Mouse (Mus musculus): ENCODE data around the gene Map3k1. TPM values are rescaled to one million over a fixed set of nuclear protein-coding genes. Genes with fewer than 3 reads are reported as not detected.

Map3k1 gene
- polyA plus RNA-seq, 2 experiments, result 5.9 to 13.3 TPM

GRCm38 (mm10) chr13:111741991-111742615 lies 66.7 kb downstream of the Map3k1 start:
- Histone ChIP-seq H3K27ac (no peak overlapping the region), H3K9ac (replicated peaks) (no peak overlapping the region), H3K27me3 (ENCODE audit: control insufficient read depth, insufficient read depth, low read length) (no peaks in the 10 kb centered on the region), H3K36me3 (replicated peaks; ENCODE audit: control insufficient read depth, insufficient read depth, low read depth) (no peaks in the 10 kb centered on the region; the same call in 1 of the 2 replicates), H3K4me3 (ENCODE audit: insufficient read depth in 1 of 2, low read depth in 2 of 2, low read length in 2 of 2) (no peak overlapping the region), H3K4me2 (ENCODE audit: low read depth) (no peak overlapping the region), H3K4me1 (replicated peaks; ENCODE audit: control insufficient read depth in 2 of 2, insufficient read depth in 2 of 2, low read length in 1 of 2) (peaks cover 19 to 23% of the 10 kb centered on the region in 2 experiments), H3K9me3 (ENCODE audit: control insufficient read depth, low read length) (no peaks in the 10 kb centered on the region)
- 55% methylated on average over 6 of the region's 6 CpGs for WGBS (ENCODE audit: insufficient replicate concordance)
- no peak for ATAC-seq (ENCODE audit: insufficient read depth)
- peak; percentile 57 to 71 (median 63) for DNase-seq (ENCODE audit: low read depth in 3 of 3, low spot score in 3 of 3)
- TF ChIP-seq EP300 (IDR thresholded peaks at IDR 0.05; ENCODE audit: low read depth) (no peak), CTCF (IDR thresholded peaks at IDR 0.05; ENCODE audit: low read depth) (peak; percentile 70)

DNA sequence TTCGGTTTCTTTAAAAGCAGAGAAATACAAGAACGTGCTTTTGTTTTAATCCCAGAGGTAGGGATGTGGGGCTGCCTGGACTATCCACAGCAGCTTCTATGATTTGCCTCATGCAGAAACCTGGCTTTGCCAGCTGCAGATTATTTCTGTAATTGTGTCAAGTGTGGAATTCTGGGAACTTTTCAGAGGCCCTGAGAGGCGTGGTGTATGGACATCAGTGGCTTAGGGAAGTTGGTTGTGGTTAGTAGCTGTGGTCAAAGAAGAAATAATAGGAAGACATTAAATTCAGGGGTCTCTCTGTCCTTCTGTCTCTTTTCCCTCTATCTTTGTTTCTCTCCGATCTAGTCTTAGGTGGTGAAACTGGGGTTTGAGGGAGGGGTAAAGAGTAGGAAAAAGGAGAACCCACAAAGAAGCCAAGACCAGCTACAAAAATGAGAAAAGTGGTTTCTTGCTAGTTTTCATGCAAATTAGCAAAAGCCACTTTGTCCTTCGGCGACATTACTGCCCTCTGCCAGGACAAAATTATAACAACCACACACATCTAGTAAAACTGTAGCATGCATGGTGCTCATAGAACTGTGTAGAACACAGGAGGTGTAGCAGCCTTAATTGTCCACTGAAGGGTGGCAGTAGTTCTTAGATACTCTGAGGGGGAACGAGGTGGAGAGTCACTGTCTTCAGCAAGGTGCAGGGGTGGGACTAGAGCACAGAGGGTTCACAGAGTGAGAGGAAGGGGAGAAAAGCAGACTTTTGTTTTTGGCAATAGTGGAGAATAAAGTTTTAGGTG lies 67.4 kb downstream of the Map3k1 start:
- Histone ChIP-seq H3K36me3 (replicated peaks; ENCODE audit: control insufficient read depth, insufficient read depth, low read depth) (no peaks in the 10 kb centered on the region), H3K4me1 (replicated peaks; ENCODE audit: control insufficient read depth in 2 of 2, insufficient read depth in 2 of 2, low read length in 1 of 2) (peaks cover 16 to 18% of the 10 kb centered on the region in 2 experiments), H3K9ac (replicated peaks) (no peak overlapping the region), H3K4me2 (ENCODE audit: low read depth) (no peak overlapping the region), H3K9me3 (ENCODE audit: control insufficient read depth, low read length) (no peaks in the 10 kb centered on the region), H3K27ac (no peak overlapping the region), H3K27me3 (ENCODE audit: control insufficient read depth, insufficient read depth, low read length) (no peaks in the 10 kb centered on the region), H3K4me3 (ENCODE audit: insufficient read depth in 1 of 2, low read depth in 2 of 2, low read length in 2 of 2) (no peak overlapping the region)
- ATAC-seq (ENCODE audit: insufficient read depth) (no peak), DNase-seq (ENCODE audit: low read depth in 3 of 3, low spot score in 3 of 3) (no peak)
- WGBS (ENCODE audit: insufficient replicate concordance), result 45% methylated on average over 7 of the region's 7 CpGs
- no peak for TF ChIP-seq CTCF (IDR thresholded peaks at IDR 0.05; ENCODE audit: low read depth)

DNA sequence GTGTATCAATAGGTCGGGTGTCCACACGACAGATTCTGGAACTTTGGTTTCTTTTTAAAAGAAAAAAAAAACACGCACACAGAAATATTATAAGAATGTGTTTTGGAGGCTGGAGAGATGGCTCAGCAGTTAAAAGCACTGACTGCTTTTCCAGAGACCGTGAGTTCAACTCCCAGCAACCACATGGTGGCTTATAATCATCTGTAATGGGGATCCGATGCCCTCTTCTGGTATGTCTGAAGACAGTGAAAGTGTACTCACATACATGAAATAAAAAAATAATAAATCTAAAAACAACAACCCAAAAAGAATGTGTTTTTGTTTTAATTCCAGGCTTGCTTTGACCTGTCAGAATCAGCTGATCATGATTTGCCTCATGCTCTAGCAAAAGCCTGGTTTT lies 81.9 kb downstream of the Map3k1 start:
- 79% methylated on average over 5 of the region's 5 CpGs for WGBS (ENCODE audit: insufficient replicate concordance)
- Histone ChIP-seq H3K27ac (no peak overlapping the region), H3K4me3 (ENCODE audit: insufficient read depth in 1 of 2, low read depth in 2 of 2, low read length in 2 of 2) (no peak overlapping the region), H3K9me3 (ENCODE audit: control insufficient read depth, low read length) (peaks cover 8% of the 10 kb centered on the region), H3K27me3 (ENCODE audit: control insufficient read depth, insufficient read depth, low read length) (no peaks in the 10 kb centered on the region), H3K9ac (replicated peaks) (no peak overlapping the region), H3K4me2 (ENCODE audit: low read depth) (no peak overlapping the region), H3K36me3 (replicated peaks; ENCODE audit: control insufficient read depth, insufficient read depth, low read depth) (no peaks in the 10 kb centered on the region), H3K4me1 (replicated peaks; ENCODE audit: control insufficient read depth in 2 of 2, insufficient read depth in 2 of 2, low read length in 1 of 2) (peaks cover 8% of the 10 kb centered on the region in 2 experiments; a peak in 3 of 4 replicates)
- DNase-seq (ENCODE audit: low read depth in 3 of 3, low spot score in 3 of 3) (no peak), ATAC-seq (ENCODE audit: insufficient read depth) (no peak)
- no peak for TF ChIP-seq EP300 (IDR thresholded peaks at IDR 0.05; ENCODE audit: low read depth)
- peak; percentile 10; the same call in 1 of the 2 replicates for TF ChIP-seq CTCF (IDR thresholded peaks at IDR 0.05; ENCODE audit: low read depth)

DNA sequence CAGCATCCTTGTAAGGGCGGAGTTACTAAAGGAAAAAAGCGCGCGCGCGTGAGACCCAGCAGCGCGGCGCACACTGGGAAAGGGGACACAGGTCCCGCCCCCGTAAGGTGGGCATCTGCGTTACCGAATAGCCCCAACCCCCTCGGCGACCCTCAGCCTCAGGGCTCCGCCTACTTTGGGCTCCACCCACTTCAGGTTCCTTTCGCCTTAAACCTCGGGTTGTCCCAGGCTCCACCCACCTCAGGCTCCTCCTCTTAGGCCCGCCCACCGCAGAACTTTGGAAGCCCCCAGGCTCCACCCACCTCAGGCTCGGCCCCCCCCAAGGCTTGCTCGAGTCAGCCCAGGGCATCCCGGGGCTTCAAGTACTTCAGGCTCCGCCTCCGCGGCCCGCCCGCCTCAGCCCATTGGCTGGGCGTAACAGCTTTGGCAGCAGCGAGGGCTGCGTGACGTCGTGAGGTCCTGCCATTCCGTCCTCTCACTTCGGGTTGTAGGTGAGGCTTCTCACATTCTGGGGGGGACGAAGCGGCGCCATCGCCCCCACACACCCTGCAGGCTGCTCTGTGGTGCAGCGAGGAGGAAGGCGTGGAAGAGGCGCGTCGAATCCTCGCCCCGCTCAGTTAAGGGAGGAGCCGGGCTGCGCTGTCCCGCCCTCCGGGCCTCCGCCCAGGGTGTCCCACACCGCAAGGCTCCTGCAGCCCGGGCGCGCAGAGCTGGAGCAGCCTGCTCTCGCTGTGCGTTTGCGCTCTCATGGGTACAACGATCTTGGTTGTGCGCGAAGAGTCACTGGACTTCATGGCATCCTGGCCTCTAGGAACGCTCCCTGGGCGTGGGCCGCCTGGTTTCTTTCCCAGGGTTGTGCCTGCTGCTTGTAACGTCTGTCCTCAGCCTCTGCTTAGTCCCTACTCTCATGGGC lies 83.4 kb downstream of the Map3k1 start:
- Histone ChIP-seq H3K36me3 (replicated peaks; ENCODE audit: control insufficient read depth, insufficient read depth, low read depth) (no peaks in the 10 kb centered on the region), H3K4me3 (ENCODE audit: insufficient read depth in 1 of 2, low read depth in 2 of 2, low read length in 2 of 2) (peak overlapping the region; percentile 74 to 87), H3K4me2 (ENCODE audit: low read depth) (peak overlapping the region; percentile 87), H3K4me1 (replicated peaks; ENCODE audit: control insufficient read depth in 2 of 2, insufficient read depth in 2 of 2, low read length in 1 of 2) (peaks cover 8% of the 10 kb centered on the region in 2 experiments; a peak in 3 of 4 replicates), H3K9me3 (ENCODE audit: control insufficient read depth, low read length) (peaks cover 8% of the 10 kb centered on the region), H3K27ac (peak overlapping the region; percentile 84), H3K9ac (replicated peaks) (peak overlapping the region; percentile 78), H3K27me3 (ENCODE audit: control insufficient read depth, insufficient read depth, low read length) (no peaks in the 10 kb centered on the region)
- TF ChIP-seq CTCF (IDR thresholded peaks at IDR 0.05; ENCODE audit: low read depth) (no peak; the same call in 1 of the 2 replicates), EP300 (IDR thresholded peaks at IDR 0.05; ENCODE audit: low read depth) (no peak)
- under 1% methylated on average over 65 of the region's 65 CpGs for WGBS (ENCODE audit: insufficient replicate concordance)
- DNase-seq (ENCODE audit: low read depth in 3 of 3, low spot score in 3 of 3), result peak; percentile 95 to 98 (median 97)
- ATAC-seq (ENCODE audit: insufficient read depth), result peak; percentile 98

Measured in liver, embryonic 14.5 days (tissue).